Mouse (Mus musculus) urinary bladder, postnatal 14 days (tissue): Measurements from ENCODE around the gene Dcaf7.
A peak's percentile ranks its signal among the peaks of the same experiment; 100 is the strongest.

Experiments
- DNase-seq: peaks from one replicate; pipeline ENCODE4 v3.0.0; 2021; ENCODE audit warnings: low spot score

Gene Dcaf7

GRCm38 (mm10) chr11:106045256-106045655, 8.6 kb downstream of the Dcaf7 start:
- no peak for DNase-seq

GRCm38 (mm10) chr11:106045780-106046179, 9.1 kb downstream of the Dcaf7 start:
- no peak for DNase-seq

- DNase-seq, result no peak
Observed at GRCm38 (mm10) chr11:106046584-106046983, 9.9 kb downstream of the Dcaf7 start.

- no peak for DNase-seq
Observed at GRCm38 (mm10) chr11:106053921-106054320, 17.2 kb downstream of the Dcaf7 start.

- DNase-seq, result no peak
Observed at GRCm38 (mm10) chr11:106054600-106054999, 17.9 kb downstream of the Dcaf7 start.

- no peak for DNase-seq
Observed at GRCm38 (mm10) chr11:106055341-106055740, 18.7 kb downstream of the Dcaf7 start.

GRCm38 (mm10) chr11:106056819-106057491, 20.3 kb downstream of the Dcaf7 start:
- no peak for DNase-seq

GRCm38 (mm10) chr11:106058020-106058419, 21.3 kb downstream of the Dcaf7 start:
- DNase-seq, result no peak

- DNase-seq, result no peak
Observed at GRCm38 (mm10) chr11:106060549-106060948, 23.9 kb downstream of the Dcaf7 start.

GRCm38 (mm10) chr11:106061311-106061710, 24.6 kb downstream of the Dcaf7 start:
- no peak for DNase-seq

GRCm38 (mm10) chr11:106063756-106064155, 27.1 kb downstream of the Dcaf7 start:
- DNase-seq, result no peak

- no peak for DNase-seq
Observed at GRCm38 (mm10) chr11:106065073-106065922, 28.6 kb downstream of the Dcaf7 start.

- peak; percentile 96 for DNase-seq
Observed at GRCm38 (mm10) chr11:106065923-106066571, 29.4 kb downstream of the Dcaf7 start, which contains the start of gene Taco1. TSS of gene Taco1 (plus strand) at chr11:106066061.

GRCm38 (mm10) chr11:106066616-106067015, 29.9 kb downstream of the Dcaf7 start:
- DNase-seq, result peak; percentile 28

- no peak for DNase-seq
Observed at GRCm38 (mm10) chr11:106073774-106074173, 37.1 kb downstream of the Dcaf7 start.

GRCm38 (mm10) chr11:106076321-106076720, 39.6 kb downstream of the Dcaf7 start:
- DNase-seq, result peak; percentile 78

GRCm38 (mm10) chr11:106083708-106084701, 47.3 kb downstream of the Dcaf7 start, which contains the start of gene Map3k3:
TSS of gene Map3k3 (plus strand) at chr11:106084613.
- DNase-seq, result peak; percentile 99

- peak; percentile 84 for DNase-seq
Observed at GRCm38 (mm10) chr11:106084911-106085561, 48.4 kb downstream of the Dcaf7 start.

GRCm38 (mm10) chr11:106098223-106098622, 61.6 kb downstream of the Dcaf7 start:
- no peak for DNase-seq

GRCm38 (mm10) chr11:106102866-106103265, 66.2 kb downstream of the Dcaf7 start:
- DNase-seq, result no peak
